Mouse (Mus musculus): Measurements from ENCODE around the gene Fnbp1.

DNA sequence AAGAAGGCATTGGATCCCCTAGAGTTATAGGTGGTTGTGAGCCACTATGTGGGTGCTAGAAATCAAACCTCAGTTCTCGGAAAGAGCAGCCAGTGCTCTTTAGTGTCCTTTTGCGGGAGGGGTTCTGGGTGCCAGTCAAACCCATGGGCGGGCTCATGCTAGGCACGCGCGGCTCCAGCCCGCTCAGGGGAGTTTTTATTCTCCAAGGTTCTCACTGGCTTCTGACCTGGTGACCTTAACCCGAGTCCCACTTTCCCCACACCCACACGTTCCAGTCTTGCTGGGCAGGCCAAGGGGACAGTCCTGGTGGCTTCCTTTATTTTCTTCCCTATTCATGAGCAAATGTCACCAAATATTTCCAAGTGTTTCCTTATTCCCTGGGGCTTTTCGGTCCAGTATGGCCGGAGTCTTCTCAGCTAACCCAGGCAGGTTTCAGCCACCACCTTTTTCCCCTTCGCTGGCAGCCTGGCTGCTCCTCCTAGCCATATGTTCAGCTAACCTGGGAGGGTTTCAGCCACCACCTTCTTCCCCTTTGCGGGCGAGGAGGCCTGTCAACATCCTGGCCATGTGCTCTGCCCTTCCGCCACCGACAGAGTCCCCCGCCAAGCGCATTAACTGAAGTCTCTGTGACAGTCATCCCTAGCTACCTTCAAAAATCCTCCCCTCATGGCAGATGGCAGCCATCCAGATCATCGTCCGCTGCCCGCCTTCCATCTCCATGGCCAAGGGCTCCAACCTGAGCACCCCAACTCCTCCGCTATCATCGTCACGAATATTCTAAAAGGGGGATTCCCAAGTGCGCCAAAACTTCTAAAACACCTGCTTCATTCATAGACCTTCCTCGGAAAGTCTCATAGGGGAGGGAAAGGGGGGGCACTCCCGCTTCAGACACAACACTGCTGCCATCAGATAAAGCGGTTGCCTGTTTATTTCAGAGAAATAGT, 80.7 kb downstream of the Fnbp1 start:
- no peak for TF ChIP-seq CTCF (IDR thresholded peaks at IDR 0.05; ENCODE audit: borderline replicate concordance, insufficient read depth, low read depth, low read length)
- no peak for TF ChIP-seq POLR2A (IDR thresholded peaks at IDR 0.05; ENCODE audit: borderline replicate concordance, insufficient read depth, low read length)

Data from cerebellum, adult 2 months (tissue).